Mouse (Mus musculus): ENCODE results near the gene 1700012B07Rik.

GRCm38 (mm10) chr11:109863951-109864350 is 36.1 kb upstream of the 1700012B07Rik start:
- TF ChIP-seq NELFE (IDR thresholded peaks at IDR 0.05; ENCODE audit: low read depth, low read length), result no peak
- TF ChIP-seq SIN3A (IDR thresholded peaks at IDR 0.05; ENCODE audit: low read length), result no peak
- no peak for TF ChIP-seq CTCF (IDR thresholded peaks at IDR 0.05 in 2 of 3, conservative IDR thresholded peaks at IDR 0.05 in 1 of 3; ENCODE audit: control insufficient read depth in 1 of 3, insufficient read depth in 1 of 3, low read depth in 2 of 3, low read length in 3 of 3, poor library complexity in 1 of 3, severe bottlenecking in 1 of 3)
- no peak for TF ChIP-seq POLR2AphosphoS2 (IDR thresholded peaks at IDR 0.05; ENCODE audit: low read length)
- no peak for TF ChIP-seq TBP (IDR thresholded peaks at IDR 0.05; ENCODE audit: low read depth, low read length)
- TF ChIP-seq SMC3 (IDR thresholded peaks at IDR 0.05; ENCODE audit: low read depth, low read length), result no peak
- TF ChIP-seq POLR2A (IDR thresholded peaks at IDR 0.05; ENCODE audit: control insufficient read depth in 1 of 2, insufficient read depth in 1 of 2, low read depth in 1 of 2, low read length in 2 of 2, poor library complexity in 1 of 2), result no peak
- TF ChIP-seq RAD21 (IDR thresholded peaks at IDR 0.05; ENCODE audit: low read depth, low read length), result no peak
- no peak for TF ChIP-seq NRF1 (IDR thresholded peaks at IDR 0.05; ENCODE audit: insufficient read depth, low read depth, low read length, poor library complexity, severe bottlenecking)
- no peak for TF ChIP-seq BHLHE40 (IDR thresholded peaks at IDR 0.05; ENCODE audit: borderline replicate concordance, low read depth, low read length)
- no peak for TF ChIP-seq USF1 (IDR thresholded peaks at IDR 0.05; ENCODE audit: low read depth, low read length)
